Mouse (Mus musculus) gastrocnemius, postnatal 10 days (tissue): ENCODE results near the gene Glb1l2. TPM values are rescaled to one million over a fixed set of nuclear protein-coding genes. Genes with fewer than 3 reads are reported as not detected.

ENCODE experiments used
- DNase-seq: peaks from one replicate; pipeline ENCODE4 v3.0.0; 2021; ENCODE audit warnings: mixed read lengths
- total RNA-seq, 2 experiments: library from RNA; stranded (reverse); gene quantifications; 2 replicates each; pipeline ENCODE4 v1.2.3; 2021

Glb1l2 gene
- total RNA-seq, 2 experiments from 2014 or later: 2.7 to 4.4 TPM

DNA sequence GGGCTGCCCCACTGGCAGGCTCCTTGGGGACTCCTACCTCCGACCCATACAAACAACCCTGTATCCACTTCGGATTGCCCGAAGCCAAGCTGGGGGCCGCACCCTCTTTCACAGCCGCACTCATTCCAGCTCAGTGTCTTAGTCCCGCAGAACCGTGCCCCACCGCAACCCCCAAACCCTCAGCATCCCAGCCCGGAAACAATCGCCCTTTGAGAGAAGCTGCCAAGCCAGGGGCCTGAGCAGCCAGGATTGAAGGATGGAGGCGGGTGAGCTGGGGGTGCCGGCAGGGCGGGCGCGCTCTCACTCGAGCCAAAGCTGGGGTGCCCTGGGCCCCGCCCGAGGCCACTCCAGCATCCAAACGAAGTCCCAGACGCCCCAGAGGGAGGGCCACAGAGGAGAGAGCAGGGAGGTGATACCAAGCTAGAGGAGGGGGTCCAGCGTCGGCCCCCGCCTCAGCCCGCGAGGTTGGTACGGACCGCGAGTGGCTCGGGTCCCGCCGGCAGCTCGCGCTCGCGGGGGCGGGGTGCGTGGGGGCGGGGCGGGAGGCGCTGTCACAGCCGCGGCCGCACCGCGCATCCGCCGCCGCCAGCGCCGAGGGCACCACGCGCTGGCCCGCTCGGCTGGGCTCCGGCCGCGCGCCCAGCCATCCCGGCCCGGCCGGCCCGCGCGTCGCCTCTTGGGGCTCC lies 72.9 kb downstream of the Glb1l2 start, which contains the start of gene B3gat1:
Gene B3gat1, plus strand, starts transcription at position 523 of the 686 bp plus-strand sequence.
- DNase-seq: no peak

DNA sequence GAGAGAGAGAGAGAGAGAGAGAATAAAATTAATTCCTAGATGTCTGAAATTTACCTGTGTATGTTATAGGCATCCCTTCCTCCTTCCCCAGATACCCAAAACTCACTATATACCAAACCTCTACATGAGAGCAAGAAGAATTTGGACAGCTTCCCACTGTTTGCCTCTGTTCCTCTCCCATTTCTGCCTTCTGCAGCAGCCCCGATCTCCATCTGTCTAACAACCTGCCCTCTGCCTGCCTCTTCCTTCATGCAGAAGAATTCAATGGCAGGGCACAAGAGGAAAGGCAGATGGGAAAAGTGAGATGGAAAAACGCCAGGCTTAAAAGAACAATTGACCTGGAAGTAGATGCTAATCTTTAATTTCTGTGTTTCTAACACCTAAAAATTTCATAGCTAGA lies 77.7 kb downstream of the Glb1l2 start:
- DNase-seq: no peak

DNA sequence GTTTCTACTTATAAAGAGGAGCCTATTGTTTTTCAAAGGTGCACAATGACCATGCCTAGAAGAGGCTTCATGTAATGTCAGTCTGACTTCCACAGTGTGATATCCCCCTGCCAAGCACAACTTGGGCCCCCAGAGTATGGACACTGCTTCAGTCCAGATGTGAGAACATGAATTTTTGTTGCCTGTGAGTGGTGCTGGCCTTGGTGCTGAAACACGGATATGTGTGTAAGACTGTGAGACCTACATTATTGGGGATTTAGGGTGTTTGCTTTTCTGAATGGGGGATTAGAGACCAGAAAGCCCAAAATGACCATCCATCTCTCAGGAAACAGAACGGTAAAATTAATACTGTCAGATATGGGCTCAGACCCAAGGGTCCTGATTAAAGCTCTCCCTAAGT lies 78.8 kb downstream of the Glb1l2 start:
- no peak for DNase-seq

- DNase-seq: no peak
These were observed 80.6 kb downstream of the Glb1l2 start for GRCm38 (mm10) chr9:26725709-26726108.

DNA sequence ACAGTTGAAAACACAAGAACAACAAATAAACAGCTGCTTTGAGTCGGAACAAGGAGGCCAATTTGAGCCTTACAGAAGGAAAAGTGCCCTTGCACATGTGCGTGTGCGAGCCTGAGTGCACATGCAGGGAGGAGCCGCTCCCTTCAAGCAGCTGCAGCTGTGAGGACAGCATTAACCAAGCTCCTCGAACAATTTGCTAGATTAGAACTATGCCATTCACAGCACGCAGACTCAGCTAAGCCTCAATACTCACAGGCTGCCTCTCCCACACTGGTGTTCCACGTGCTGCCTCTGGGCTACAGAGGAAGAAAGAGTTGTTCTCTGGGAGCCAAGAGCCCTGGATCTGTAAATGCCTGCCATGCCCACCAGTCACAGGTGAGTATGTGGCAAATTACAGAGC lies 84.5 kb downstream of the Glb1l2 start:
- no peak for DNase-seq

DNA sequence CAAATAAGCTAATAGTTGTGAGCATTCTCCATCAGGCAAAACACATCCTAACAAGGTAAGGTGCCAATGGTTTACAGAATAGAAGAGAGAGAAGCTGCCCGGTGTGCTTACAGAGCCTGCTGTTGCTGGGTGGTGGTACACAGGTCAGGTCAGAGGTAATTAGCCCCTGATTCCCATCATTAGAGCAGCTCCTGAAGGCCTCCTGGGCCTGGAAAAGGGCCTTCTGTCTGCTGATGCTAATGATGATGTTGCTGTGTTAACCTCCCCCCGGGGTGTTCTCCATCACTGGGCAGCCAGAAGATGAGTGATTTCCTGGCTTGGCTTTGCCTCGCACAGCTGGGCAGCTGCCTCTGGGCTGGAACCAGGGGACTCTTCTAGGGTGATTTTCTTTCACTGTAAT lies 87.9 kb downstream of the Glb1l2 start:
- DNase-seq: no peak

Other genes starting within 250 kb of the Glb1l2 start
- gene B3gat1, start 72.7 kb downstream of the Glb1l2 start, total RNA-seq: 1 to 10 TPM; 6.0 to 7.0 TPM
- gene Glb1l3, start 54.4 kb upstream of the Glb1l2 start, total RNA-seq: not detected
- not detected for gene Gm1110, start 116.6 kb upstream of the Glb1l2 start, total RNA-seq
- gene Acad8, start 193.1 kb upstream of the Glb1l2 start, total RNA-seq: 10 to 100 TPM; 29.7 to 35.2 TPM
- 10 to 100 TPM; 35.2 to 37.4 TPM for gene Thyn1, start 193.2 kb upstream of the Glb1l2 start, total RNA-seq
- 10 to 100 TPM; 33.3 to 35.2 TPM for gene Vps26b, start 223.6 kb upstream of the Glb1l2 start, total RNA-seq
- 10 to 100 TPM in 1 of 2 experiments, 1 to 10 TPM in 1; 9.9 to 11.7 TPM for gene Ncapd3, start 223.7 kb upstream of the Glb1l2 start, total RNA-seq